Mouse (Mus musculus): Measurements from ENCODE around the gene Wipi1. TPM values are rescaled to one million over a fixed set of nuclear protein-coding genes. Genes with fewer than 3 reads are reported as not detected.

Wipi1 gene
- total RNA-seq, 2 experiments from 2014 or later, result 6.4 to 7.4 TPM

DNA sequence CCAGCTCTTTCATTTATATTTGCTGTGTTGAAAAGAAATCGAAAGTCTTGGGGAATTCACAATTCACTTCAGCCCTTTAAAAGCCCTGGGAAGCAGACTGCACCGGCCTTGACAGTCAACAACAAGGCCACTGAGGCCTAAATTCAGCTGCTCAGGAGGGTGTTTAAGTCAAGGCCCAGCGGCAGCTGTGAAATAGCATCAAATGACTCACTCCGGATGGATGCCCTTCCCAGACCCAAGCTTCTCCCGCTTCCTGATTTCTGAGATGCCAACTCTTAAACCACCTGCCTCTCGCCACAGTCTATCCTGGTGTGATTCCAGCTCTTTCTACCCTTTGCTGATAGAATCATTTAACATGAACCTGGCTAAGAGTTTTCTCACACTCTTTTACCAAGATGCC, 8.6 kb upstream of the Wipi1 start:
- no peak for ATAC-seq (replicated peaks; ENCODE audit: poor library complexity)

DNA sequence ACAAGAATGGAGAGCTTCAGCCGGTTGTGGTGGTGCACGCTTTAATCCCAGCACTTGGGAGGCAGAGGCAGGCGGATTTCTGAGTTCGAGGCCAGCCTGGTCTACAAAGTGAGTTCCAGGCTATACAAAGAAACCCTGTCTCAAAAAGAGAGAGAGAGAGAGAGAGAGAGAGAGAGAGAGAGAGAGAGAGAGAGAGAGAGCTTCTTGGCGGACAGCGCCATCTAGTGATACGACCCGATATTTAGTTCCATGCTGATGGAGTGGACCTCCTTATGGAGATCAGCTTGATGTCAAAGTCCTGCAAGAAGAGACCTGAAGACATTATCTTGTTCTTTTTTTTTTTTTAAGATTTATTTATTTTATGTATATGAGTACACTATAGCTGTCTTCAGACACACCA, 7.3 kb upstream of the Wipi1 start:
- ATAC-seq (replicated peaks; ENCODE audit: poor library complexity), result peak; percentile 62

DNA sequence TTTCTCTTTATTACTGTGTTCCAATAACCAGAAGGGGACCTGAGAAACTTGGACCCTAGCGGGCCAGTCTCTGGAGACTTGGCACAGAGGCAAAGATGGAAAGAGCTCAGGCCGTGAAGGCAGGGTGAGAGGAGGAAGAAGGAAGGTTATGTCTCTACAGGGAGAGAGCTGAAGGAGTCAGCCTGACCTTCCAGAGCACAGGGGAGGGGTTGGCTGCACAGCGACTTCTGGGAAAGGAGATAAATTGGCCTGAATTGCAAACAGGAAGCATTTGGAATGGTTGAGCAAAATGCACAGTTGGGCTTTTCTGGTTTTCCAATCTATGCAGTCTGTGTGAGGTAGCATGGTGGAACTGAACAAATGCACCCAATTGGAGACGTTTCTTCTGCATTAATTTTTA, 5.0 kb upstream of the Wipi1 start:
- no peak for ATAC-seq (replicated peaks; ENCODE audit: poor library complexity)

DNA sequence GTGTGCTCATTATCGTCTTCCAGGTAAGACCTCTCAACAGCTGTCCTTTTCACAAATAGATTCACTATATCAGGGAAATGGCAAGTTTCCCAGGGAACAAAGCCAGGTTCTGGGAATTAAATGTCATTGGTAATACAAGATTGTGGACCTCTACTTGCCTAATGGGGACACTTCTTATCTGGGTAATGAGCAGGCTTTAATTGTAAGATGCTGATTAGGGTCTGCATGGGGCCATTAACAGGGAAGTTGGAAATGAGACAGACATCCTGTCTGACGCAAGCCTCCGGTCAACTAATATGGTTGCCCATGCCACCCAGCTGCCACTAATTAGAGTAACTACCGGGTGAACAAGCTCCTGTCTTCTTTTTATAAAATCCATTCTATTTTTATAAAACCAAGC, 4.6 kb upstream of the Wipi1 start:
- ATAC-seq (replicated peaks; ENCODE audit: poor library complexity), result no peak

DNA sequence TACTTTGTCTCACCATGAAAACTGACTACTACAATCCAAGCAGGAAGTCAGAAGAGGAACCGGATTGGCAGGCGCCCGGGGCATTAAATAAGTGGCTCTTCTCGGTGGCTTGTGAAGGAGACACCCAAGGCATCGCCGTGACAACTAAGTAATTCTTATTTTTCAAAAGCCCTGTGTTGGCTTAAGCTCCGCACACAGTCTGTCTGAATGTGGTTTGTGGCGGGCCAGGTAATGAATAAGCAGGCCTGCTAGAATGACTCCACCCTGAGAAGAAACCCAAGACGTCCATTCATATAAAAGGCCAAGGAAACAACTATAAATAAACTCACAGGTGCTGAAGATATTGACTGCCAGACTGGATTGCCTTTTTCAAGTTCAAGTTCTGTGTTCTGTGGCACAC, 3.5 kb upstream of the Wipi1 start:
- ATAC-seq (replicated peaks; ENCODE audit: poor library complexity), result no peak

DNA sequence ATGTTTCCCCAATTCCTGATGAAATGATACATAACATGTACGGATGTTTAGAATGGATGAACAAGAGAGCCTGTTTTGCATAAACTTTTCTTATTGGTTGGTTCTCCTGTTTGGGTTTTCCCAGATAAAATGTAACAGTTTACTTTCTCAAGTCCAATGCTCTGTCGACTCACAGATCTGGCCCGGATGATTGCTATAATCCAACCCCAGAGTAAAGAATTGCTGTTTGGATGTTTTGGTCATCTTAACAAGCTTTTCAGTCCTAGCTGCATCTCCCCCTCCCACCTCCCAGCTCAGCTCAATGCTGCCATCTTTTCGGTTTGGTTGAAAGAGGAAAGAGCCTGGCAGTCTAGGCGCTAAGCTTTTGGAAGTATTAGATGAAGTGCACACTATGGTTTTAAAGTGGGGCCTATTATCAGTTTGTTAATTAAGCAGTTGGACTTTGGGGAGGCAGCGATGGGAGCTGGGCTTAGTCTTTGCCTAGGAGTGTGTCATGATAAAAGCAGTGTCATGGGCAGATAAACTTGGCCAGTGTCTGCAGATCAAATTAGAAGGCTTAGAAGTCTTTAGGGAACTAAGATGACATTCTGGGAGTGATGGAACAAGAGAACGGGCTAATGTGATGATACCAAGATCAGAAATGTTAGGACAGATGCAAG, 1.2 kb upstream of the Wipi1 start:
- peak; percentile 10 for ATAC-seq (replicated peaks; ENCODE audit: poor library complexity)

DNA sequence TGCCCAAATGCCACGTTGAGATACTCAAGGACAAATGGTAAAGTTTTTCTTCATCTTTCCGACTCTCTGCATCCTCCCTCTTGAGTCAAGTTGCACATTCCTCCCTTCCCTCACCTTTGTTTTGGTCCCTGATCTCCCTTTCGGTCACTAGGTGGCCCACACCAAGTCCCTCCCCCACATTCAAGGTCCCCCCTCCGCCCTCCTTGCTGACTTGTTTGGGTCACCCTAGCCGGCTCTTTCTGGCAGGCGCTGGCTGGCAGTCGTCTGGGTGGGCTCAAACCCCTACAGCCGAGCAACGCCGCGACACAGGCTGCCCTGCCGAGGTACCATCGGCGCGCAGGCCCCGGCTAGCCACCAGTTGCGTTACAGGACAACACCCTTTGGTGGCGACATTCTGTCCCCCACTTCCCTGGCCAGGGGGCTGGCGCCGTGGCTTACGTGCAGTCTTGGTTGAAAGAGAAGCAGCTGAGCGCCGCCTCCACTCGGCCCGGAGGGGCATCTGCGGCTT, 918 bp downstream of the Wipi1 start:
- ATAC-seq (replicated peaks; ENCODE audit: poor library complexity), result peak; percentile 7

DNA sequence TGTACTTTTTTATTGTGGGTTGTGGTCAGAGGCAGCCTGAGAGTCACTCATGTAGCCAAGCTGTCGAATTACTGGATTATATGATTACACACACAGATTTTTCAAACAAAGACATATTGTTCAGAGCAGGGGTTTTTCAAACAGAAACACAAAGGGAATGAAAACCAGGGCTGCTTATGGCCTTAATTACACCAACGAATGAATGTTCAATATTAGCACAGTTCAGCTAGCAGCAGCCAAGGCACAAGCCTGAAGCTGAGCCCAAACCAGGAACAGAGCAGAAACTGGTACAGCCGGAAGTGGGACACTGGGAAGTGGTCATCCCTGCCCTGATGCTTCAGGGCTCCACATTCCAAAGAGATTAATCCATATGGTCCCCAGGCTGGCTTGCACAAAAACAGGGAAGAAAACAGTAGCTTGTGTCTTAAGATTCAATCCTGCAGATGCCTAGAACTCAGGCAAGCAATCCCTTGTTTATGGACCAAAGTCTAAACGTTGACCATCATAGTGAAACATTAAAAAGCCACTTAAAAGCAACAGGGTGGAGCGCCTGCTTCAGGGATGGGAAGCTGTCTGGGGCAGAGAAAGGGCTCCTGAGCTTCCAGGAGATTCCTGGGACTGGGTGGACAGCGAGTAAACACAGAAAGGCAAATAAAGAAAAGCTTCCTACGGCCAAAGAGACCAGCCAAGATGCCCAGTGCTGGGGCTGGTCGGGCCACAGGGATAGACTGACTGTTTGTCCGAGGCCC, 1.5 kb downstream of the Wipi1 start:
- no peak for ATAC-seq (replicated peaks; ENCODE audit: poor library complexity)

DNA sequence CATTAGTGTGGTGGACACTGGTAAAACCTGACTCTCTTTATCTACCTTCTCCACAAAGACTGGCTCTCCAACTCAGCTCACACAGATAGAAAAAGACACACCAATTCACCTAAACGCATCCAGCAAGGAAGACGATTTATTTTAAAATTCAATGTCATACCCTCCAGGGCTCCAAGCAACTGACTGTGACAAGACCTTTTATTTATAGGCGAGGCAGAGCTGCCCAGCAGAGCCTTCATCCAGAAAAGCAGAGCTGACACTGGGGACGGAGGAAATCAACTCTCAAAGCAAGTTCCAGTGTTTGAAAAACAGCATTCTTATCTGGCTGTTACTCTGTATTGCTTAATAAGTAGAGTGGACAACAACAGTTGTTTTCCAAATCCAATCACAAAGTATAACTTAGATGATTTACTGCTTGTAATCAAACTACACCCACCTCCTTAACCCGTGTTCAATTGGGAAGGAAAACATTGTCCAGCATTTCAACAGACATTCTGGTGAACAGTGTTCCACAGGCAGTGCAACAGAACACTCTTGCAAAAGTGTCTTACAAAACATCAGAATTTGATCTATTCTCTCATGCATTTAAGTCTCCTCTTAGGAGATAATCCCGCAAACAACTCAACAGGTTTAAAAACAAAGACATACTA, 2.7 kb downstream of the Wipi1 start:
- no peak for ATAC-seq (replicated peaks; ENCODE audit: poor library complexity)

DNA sequence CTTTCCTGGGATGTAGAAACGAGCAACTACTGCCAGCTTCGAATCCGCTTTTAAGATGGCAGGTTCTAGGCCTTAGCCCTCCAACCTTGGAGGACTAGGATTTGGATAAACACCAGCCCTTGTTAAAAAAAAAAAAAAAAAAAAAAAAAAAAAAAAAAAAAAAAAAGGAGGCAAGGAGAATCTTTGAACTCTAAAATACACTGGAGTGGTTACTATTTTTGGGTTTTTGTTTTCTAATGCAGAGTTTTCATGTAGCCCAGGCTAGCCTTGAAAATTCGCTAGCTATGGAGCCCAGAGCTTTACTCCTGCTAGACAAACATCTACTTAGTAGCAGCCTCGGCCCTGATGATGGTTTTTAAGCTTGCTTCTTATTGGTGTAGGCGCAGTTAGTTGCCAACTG, 4.2 kb downstream of the Wipi1 start:
- no peak for ATAC-seq (replicated peaks; ENCODE audit: poor library complexity)

DNA sequence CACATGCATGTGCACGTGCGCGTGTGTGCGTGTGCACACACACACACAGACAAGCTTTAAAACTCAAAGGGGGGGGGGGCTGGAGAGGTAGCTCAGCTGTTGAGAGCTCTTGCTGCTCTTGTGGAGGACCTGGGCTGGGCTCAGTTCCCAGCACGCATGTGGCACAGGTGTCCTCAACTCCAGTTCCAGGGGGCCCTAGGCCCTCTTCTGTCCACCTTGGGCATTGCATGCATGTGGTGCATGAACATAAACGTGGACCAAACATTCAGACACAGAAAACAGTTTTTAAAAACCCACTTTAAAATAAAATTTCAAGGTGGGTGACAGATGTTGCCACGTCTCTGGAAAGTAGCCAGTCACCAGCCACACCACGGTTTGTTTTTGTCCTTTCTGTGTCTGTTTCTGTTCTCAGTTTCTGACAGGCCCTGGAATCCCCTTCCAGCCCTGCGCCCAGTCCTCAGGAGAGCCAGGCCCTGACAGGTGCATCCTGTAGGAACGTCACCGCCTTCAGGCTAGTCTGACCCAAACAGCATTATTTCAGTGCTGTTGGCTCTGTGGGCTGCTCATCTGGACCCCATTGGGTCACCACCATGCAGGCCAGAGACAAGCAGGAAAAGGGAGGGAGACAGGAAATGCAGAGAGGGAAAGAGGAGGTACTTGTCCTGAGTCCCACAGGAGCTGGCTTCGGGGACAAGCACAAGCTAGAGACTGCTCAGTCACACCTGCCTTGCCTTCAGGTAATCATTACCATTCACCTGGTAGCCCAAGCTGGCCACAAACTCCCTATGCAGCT, 12.8 kb downstream of the Wipi1 start:
- 0 out of 2 replicates have a peak, but pooled peaks have one; percentile 47 for ATAC-seq (replicated peaks; ENCODE audit: poor library complexity)

DNA sequence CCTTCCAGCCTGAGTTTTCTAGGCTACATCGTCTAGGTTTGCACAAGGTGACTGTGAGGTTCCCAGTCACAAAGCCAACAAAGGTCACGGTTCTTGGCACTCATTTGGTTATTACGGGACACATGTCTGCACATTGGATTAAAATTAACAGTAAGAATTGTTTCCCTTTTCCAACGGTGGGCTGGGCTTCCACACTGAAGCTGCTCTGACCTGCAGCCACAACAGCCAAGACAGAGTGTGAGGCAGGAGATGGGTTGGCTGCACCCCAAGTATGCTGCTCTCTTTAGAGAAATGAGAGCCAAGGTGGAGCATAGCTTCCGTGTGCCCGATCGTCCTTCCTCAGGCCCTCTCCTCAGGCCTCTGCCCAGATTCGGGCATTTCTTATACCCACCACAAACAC, 17.0 kb downstream of the Wipi1 start:
- ATAC-seq (replicated peaks; ENCODE audit: poor library complexity), result no peak

DNA sequence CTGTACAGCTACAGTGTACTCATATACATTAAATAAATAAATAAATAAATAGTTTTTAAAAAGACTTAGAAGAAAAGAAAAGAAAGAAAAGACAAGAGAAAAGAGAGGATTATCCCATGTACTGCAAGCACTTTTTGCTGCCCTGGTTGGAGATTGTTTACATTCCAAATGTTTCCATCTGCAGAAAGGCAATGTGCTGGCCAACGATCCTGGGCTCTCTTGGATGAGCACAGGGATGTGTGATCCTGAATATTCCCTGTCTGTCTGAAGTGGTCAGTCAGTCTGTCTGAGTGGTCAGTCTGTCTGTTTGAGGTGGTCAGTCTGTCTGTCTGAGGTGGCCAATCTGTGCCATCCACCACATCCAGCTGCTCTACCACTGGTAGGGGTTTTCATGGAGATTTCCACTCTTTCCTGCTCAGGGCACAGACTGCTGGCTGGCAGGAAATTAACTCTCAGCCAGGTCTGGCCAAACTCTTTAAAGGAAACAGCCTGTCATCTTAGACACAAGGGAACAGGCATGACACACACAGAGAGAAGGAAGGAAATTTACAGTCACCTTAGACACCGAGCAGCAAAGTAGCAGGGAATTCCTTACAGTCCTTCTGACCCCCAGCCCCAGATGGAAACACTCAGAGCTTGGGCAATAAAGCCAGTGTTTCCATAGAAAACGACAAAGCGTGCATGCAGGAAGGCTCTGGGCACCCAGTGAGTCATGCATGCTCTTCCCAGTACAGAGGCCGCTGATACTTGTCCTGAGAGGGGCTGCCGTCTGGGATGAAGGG, 18.4 kb downstream of the Wipi1 start:
- no peak for ATAC-seq (replicated peaks; ENCODE audit: poor library complexity)

DNA sequence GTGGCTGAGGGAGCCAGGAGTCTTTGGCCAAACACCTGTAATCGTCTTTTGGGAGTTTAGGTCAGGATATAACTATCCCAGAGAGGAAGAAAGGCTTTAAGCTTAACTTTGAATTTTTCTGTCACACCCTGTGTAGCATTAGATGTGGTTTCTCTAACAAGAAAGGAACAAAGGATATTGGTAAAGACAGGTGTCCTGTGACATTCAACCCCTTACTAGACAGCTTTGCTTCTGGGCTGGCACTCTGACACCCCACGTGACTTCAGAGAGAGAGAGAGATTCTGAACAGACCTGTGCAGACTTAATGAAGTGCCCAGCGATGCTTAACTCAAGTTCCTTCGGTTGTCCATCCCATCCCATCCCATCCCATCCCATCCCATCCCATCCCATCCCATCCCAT, 20.3 kb downstream of the Wipi1 start:
- no peak for ATAC-seq (replicated peaks; ENCODE audit: poor library complexity)

DNA sequence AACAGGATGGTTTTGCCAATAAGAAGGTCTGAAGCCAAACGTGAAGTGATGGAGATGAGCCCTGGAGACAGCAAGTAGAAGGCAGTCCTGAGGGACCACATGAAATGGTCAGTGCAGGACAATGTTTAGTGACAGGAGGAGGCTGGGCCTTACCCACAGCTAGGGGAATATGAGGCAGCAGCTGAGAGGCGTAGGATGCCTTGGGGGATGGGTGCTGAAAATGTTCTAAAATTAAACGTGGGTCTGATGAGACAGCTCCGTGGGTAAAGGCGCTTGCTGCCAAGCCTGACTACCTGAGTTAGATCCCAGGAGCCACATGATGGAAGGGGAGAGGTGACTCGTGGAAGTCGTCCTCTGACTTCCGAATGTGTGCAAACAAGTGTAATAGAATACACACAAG, 21.8 kb downstream of the Wipi1 start:
- ATAC-seq (replicated peaks; ENCODE audit: poor library complexity), result no peak

DNA sequence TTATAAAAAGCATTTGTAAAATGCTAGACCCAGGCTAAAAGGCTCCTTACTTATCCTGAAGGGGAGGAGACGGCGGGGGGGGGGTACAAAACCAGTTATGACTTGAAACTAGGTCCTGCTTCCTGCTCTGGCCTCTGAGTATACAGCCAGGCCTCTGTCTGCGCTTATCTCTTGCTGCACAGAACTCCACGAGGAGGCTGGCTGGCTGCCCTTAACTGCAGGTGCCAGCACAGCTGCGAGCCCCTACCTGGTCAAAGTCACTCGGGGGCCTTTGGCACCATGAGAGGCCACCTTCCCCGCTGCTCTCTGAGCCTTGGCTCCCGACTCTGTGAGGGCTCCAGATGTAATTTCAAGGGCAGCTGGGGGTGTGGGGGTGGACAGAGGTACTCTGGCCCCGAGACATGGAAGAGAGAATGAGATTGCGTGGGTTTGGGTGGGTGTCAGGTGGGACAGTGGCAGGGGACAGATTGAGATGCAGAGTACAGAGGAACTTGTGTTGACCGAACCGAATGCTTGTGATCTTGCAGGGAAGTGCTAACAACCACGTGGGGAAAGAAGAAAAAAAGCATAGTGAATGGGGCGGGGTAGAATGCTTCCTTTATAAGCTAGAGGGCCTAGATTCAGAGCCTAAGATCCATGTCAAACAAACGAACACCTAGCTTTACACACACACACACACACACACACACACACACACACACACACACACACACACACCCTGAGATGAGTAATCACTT, 24.0 kb downstream of the Wipi1 start:
- peak; percentile 61 for ATAC-seq (replicated peaks; ENCODE audit: poor library complexity)

DNA sequence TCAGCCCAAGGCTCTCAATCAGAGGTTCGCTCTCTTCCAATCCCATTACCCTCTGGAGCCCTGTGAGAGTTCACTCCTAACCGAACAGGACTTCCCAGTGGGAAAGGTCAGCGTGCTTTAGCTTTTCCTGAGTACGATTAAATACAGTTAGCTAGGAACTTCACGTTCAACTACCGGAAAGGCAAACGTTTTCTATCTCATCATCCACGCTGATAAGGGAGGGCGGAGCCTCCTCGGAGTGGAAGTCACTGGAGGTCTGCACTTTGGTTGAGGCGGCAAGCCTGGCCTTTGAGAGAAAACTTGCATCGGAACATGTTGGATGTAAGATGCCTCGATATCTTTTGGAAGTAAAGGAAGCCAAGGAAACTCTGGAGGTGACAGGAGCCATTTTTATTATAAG, 24.7 kb downstream of the Wipi1 start:
- ATAC-seq (replicated peaks; ENCODE audit: poor library complexity), result 0 out of 2 replicates have a peak, but pooled peaks have one; percentile 9

DNA sequence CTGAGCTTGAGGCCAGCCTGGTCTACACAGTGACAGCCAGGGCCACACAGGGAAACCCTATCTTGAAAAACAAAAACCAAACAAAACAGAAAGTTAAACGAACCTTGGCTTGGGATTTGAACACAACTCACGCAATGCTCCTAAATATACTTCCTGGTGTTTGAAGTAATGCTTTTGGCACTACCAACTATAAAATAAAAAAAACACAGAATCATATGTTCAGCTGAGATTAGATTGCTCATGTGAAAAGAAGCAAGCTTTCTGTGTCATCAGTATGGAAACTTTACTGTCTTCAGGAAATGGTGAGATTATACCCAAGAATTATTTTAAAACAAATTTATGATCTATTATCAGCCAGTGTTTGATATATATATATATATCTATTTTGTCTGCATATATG, 25.3 kb downstream of the Wipi1 start:
- ATAC-seq (replicated peaks; ENCODE audit: poor library complexity), result no peak

DNA sequence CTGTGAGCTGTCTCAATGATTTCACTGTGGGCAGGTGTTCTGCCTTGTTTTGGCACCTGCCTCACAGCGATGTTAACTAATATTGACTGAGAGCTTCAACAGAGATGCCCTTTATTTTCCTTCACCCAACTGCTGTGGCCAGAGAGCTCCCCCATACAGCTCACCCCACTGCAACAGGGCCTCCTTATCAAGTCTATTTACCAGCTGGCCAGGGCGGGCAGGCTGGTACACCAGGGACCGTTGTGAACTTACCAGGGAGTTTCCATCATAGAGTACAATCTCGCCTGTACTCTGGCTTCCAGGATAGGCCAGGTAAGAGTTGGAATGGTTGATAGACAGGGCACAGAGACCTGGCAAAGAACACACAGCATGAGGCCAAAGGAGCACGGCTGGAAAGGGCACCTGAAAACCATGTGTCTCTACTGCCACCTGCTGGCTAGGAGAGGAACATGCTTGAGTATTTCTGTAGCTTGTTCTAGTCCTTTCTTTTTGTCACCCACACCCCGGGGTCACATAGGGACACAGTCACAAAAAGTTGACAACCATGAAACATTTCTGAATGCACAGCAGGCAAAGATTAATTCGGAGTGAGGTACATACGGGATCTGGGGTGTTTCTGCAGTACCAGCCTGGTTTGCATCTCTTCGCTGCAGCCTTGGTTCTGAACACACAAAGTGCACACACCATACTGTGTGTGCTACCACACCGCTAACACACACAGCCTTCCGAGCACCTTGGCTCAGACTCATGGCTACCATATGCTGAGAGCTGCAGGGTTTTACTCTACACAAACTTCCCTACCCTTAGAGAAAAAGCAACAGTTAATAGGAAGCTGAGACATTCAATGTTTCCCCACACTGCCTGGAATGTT, 26.7 kb downstream of the Wipi1 start:
- ATAC-seq (replicated peaks; ENCODE audit: poor library complexity), result peak; percentile 65

Measured in megakaryocyte progenitor cell, adult 5-6 weeks (primary cell).